Mouse (Mus musculus) midbrain, embryonic 15.5 days (tissue): ENCODE data around the gene Pbx1. TPM values are rescaled to one million over a fixed set of nuclear protein-coding genes. Genes with fewer than 3 reads are reported as not detected.
A peak's percentile ranks its signal among the peaks of the same experiment; 100 is the strongest.

ENCODE experiments used
- ATAC-seq: fragments of 200-750 bp; cut with Nextera tagmentation; replicated peaks from 2 replicates; pipeline ENCODE4 v1.8.0; 2017; ENCODE audit warnings: moderate TSS enrichment
- H3K27ac ChIP-seq: fragments of 300-500 bp; sonication (generic); 2 replicates; pipeline ENCODE4 v1.5.1; 2015; ENCODE audit warnings: mild to moderate bottlenecking, inconsistent platforms
- H3K27me3 ChIP-seq: fragments of 300-500 bp; sonication (generic); replicated peaks from 2 replicates; pipeline ENCODE4 v1.6.1; 2015; ENCODE audit warnings: inconsistent platforms
- H3K36me3 ChIP-seq: fragments of 300-500 bp; sonication (generic); replicated peaks from 2 replicates; pipeline ENCODE4 v1.6.1; 2015; ENCODE audit warnings: inconsistent platforms
- H3K4me1 ChIP-seq: fragments of 300-500 bp; sonication (generic); 2 replicates; pipeline ENCODE4 v1.6.1; 2015; ENCODE audit warnings: inconsistent platforms
- H3K4me2 ChIP-seq: fragments of 300-500 bp; sonication (generic); 2 replicates; pipeline ENCODE4 v1.6.1; 2015; ENCODE audit warnings: inconsistent platforms, mild to moderate bottlenecking, moderate library complexity
- H3K4me3 ChIP-seq: fragments of 300-500 bp; sonication (generic); 2 replicates; pipeline ENCODE4 v1.5.1; 2015; ENCODE audit warnings: mild to moderate bottlenecking, inconsistent platforms
- H3K9ac ChIP-seq: fragments of 300-500 bp; sonication (generic); 2 replicates; pipeline ENCODE4 v1.6.1; 2015; ENCODE audit warnings: mild to moderate bottlenecking, inconsistent platforms
- H3K9me3 ChIP-seq: fragments of 300-500 bp; sonication (generic); 2 replicates; pipeline ENCODE4 v1.6.1; 2016; ENCODE audit warnings: inconsistent platforms
- WGBS: fragments of 180-500 bp; shearing (Covaris S2); methylation state at CpG from one replicate; pipeline ENCODE4 v1.1.7; 2015; ENCODE audit warnings: mixed read lengths; 5-methylcytosine and 5-hydroxymethylcytosine counted together
- polyA plus RNA-seq: library from polyadenylated mRNA; unstranded; fragments of >200 nt; fragmentation: Nextera tagmentation; extraction: Ambion mirVana; gene quantifications from 2 replicates; pipeline ENCODE4 v1.2.1, GENCODE M21; 2015

Gene Pbx1
- polyA plus RNA-seq, 1 experiment from 2014 or later = 83.0 TPM

GRCm38 (mm10) chr1:168418903-168419302 is 13.2 kb downstream of the Pbx1 start:
- Histone ChIP-seq H3K27me3 (no peaks in the 10 kb centered on the region), H3K9ac (no peak overlapping the region), H3K9me3 (no peaks in the 10 kb centered on the region), H3K36me3 (no peaks in the 10 kb centered on the region), H3K4me3 (no peak overlapping the region), H3K27ac (no peak overlapping the region), H3K4me2 (no peak overlapping the region), H3K4me1 (peaks cover 63% of the 10 kb centered on the region)
- 82% methylated on average over 9 of the region's 9 CpGs for WGBS
- ATAC-seq = no peak

- H3K4me3 ChIP-seq = no peak overlapping the region
- H3K4me1 ChIP-seq = peaks cover 51% of the 10 kb centered on the region
- H3K27me3 ChIP-seq = no peaks in the 10 kb centered on the region
- 0 out of 2 replicates have a peak, but pooled peaks have one; percentile 46 for ATAC-seq
- no peaks in the 10 kb centered on the region for H3K9me3 ChIP-seq
- H3K4me2 ChIP-seq = peak overlapping the region; percentile 7; the same call in 1 of the 2 replicates
- no peaks in the 10 kb centered on the region for H3K36me3 ChIP-seq
- peak overlapping the region; percentile 48 for H3K27ac ChIP-seq
- 23% methylated on average over 6 of the region's 6 CpGs for WGBS
- no peak overlapping the region for H3K9ac ChIP-seq
Observed at GRCm38 (mm10) chr1:168417626-168418025, 14.4 kb downstream of the Pbx1 start.

GRCm38 (mm10) chr1:168416729-168417437 is 15.2 kb downstream of the Pbx1 start:
- H3K4me1 ChIP-seq = peaks cover 45% of the 10 kb centered on the region
- H3K36me3 ChIP-seq = no peaks in the 10 kb centered on the region
- peak; percentile 56; the same call in 1 of the 2 replicates for ATAC-seq
- no peaks in the 10 kb centered on the region for H3K27me3 ChIP-seq
- 11% methylated on average over 11 of the region's 11 CpGs for WGBS
- 0 out of 2 replicates have a peak overlapping the region, but pooled peaks have one; percentile 2 for H3K27ac ChIP-seq
- peak overlapping the region; percentile 26; the same call in 1 of the 2 replicates for H3K9ac ChIP-seq
- no peak overlapping the region for H3K4me3 ChIP-seq
- peak overlapping the region; percentile 25 for H3K4me2 ChIP-seq
- no peaks in the 10 kb centered on the region for H3K9me3 ChIP-seq

DNA sequence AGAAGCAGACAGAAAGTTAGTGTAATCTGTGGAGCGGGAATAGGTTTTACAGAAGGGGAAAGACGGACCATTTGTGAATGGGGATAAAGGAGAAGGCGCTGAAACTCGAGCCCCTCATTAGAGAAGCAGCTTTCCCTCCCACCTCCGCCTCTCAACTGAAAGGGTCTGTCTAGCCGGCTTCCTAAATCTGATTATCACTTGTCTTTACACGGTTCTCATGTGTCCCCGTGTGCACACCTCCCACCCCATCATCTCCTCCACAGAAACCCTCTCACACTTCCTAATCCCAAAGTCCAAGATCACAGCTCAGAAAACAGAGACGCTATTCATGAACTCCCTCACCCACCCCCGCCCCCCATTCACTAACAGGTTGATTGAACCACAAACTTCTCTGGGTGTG is 21.5 kb downstream of the Pbx1 start:
- WGBS = 10% methylated on average over 10 of the region's 10 CpGs
- H3K27me3 ChIP-seq = no peaks in the 10 kb centered on the region

DNA sequence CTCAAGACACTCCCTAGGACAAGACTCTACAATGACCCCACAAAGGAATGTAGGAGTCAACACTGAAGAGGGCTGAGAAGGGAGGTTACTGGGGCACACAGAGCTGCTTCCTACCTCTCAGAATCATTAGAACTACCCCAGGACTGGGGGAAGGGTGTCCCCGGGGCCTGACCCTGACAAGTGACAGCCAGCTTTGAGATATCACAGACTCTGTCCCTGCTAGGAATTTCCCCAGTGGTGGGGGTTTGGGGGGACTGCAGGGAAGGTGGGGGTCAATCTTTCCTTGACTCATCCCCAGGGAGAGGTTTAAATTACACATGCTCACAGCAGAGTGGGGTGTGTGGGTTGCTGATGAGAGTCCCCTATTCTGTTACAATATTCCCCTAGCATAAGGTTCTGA is 22.0 kb downstream of the Pbx1 start:
- Histone ChIP-seq H3K4me1 (peaks cover 40% of the 10 kb centered on the region), H3K9ac (no peak overlapping the region), H3K27ac (no peak overlapping the region), H3K9me3 (no peaks in the 10 kb centered on the region), H3K4me3 (no peak overlapping the region), H3K27me3 (no peaks in the 10 kb centered on the region), H3K4me2 (no peak overlapping the region), H3K36me3 (no peaks in the 10 kb centered on the region)
- 13% methylated on average over 1 of the region's 1 CpGs for WGBS
- no peak for ATAC-seq

More for the DNA sequence above, 21.5 kb downstream of the Pbx1 start:
- ATAC-seq = no peak
- Histone ChIP-seq H3K9me3 (no peaks in the 10 kb centered on the region), H3K27ac (no peak overlapping the region), H3K9ac (no peak overlapping the region), H3K4me3 (no peak overlapping the region), H3K4me2 (no peak overlapping the region), H3K36me3 (no peaks in the 10 kb centered on the region), H3K4me1 (peaks cover 46% of the 10 kb centered on the region)

DNA sequence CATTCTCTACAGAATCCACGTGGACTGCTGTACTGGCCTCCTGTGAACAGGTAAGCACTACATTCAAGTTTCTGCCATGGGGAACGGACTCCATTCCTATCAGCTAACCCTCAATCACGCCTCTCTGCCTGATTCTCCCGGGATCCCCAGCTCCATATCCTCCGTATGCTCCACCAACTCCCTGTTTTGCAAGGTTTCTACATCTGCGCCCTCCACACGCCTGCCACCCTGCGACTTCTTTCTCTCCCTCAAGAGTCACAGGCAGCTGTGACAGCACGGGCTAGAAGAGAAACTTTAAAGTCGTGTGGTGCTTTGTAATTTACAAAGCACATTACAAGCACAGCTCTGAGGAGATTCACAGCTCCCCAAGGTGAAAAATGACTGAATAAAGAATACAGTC is 23.3 kb downstream of the Pbx1 start:
- no peak overlapping the region for H3K4me2 ChIP-seq
- no peak for ATAC-seq
- 68% methylated on average over 10 of the region's 10 CpGs for WGBS
- peaks cover 36% of the 10 kb centered on the region for H3K4me1 ChIP-seq
- no peaks in the 10 kb centered on the region for H3K27me3 ChIP-seq
- H3K9ac ChIP-seq = no peak overlapping the region
- H3K36me3 ChIP-seq = no peaks in the 10 kb centered on the region
- H3K9me3 ChIP-seq = no peaks in the 10 kb centered on the region
- no peak overlapping the region for H3K27ac ChIP-seq
- H3K4me3 ChIP-seq = no peak overlapping the region

- H3K4me3 ChIP-seq = no peak overlapping the region
- H3K27ac ChIP-seq = no peak overlapping the region
- no peaks in the 10 kb centered on the region for H3K27me3 ChIP-seq
- no peaks in the 10 kb centered on the region for H3K9me3 ChIP-seq
- H3K36me3 ChIP-seq = no peaks in the 10 kb centered on the region
- no peak overlapping the region for H3K4me2 ChIP-seq
- no peak overlapping the region for H3K9ac ChIP-seq
- ATAC-seq = no peak
- 89% methylated on average over 7 of the region's 7 CpGs for WGBS
- H3K4me1 ChIP-seq = peaks cover 42% of the 10 kb centered on the region
Observed at GRCm38 (mm10) chr1:168407958-168408357, 24.1 kb downstream of the Pbx1 start.

DNA sequence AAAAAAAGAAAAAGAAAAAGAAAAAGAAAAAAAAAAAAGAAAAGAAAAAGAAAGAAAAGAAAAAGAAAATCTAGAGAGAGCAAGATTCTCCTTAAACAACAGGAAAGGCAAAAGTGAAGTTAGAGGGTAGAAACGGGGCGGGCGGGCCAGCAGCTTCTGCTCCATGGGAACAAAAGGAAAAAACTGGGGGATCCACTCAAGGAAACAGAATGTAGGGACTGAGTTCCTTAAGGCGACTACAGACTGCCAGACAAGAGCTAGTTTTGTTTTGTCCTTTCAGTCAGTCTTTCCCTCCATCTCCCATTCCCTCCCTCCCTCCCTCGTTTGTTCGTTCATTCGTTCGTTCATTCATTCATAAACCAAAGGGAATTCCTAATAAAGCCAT is 25.8 kb downstream of the Pbx1 start:
- no peaks in the 10 kb centered on the region for H3K27me3 ChIP-seq
- ATAC-seq = no peak
- H3K4me1 ChIP-seq = peaks cover 43% of the 10 kb centered on the region
- no peak overlapping the region for H3K4me2 ChIP-seq
- H3K9ac ChIP-seq = no peak overlapping the region
- H3K27ac ChIP-seq = no peak overlapping the region
- no peaks in the 10 kb centered on the region for H3K36me3 ChIP-seq
- H3K4me3 ChIP-seq = no peak overlapping the region
- WGBS = 20% methylated on average over 8 of the region's 8 CpGs
- H3K9me3 ChIP-seq = no peaks in the 10 kb centered on the region

- peaks cover 38% of the 10 kb centered on the region for H3K4me1 ChIP-seq
- H3K4me2 ChIP-seq = no peak overlapping the region
- no peaks in the 10 kb centered on the region for H3K27me3 ChIP-seq
- no peak overlapping the region for H3K27ac ChIP-seq
- H3K9me3 ChIP-seq = no peaks in the 10 kb centered on the region
- no peak overlapping the region for H3K9ac ChIP-seq
- H3K36me3 ChIP-seq = no peaks in the 10 kb centered on the region
- WGBS = 33% methylated on average over 10 of the region's 12 CpGs
- no peak overlapping the region for H3K4me3 ChIP-seq
- no peak for ATAC-seq
Observed at GRCm38 (mm10) chr1:168405645-168406290, 26.3 kb downstream of the Pbx1 start.

- no peak for ATAC-seq
- H3K27me3 ChIP-seq = no peaks in the 10 kb centered on the region
- H3K9me3 ChIP-seq = no peaks in the 10 kb centered on the region
- 77% methylated on average over 2 of the region's 2 CpGs for WGBS
- no peak overlapping the region for H3K4me2 ChIP-seq
- no peak overlapping the region for H3K27ac ChIP-seq
- no peak overlapping the region for H3K4me3 ChIP-seq
- no peak overlapping the region for H3K9ac ChIP-seq
- H3K36me3 ChIP-seq = no peaks in the 10 kb centered on the region
- H3K4me1 ChIP-seq = peaks cover 17% of the 10 kb centered on the region
Observed at GRCm38 (mm10) chr1:168403529-168403928, 28.5 kb downstream of the Pbx1 start.

GRCm38 (mm10) chr1:168402683-168403082 is 29.4 kb downstream of the Pbx1 start:
- peak; percentile 27; the same call in 1 of the 2 replicates for ATAC-seq
- 57% methylated on average over 7 of the region's 7 CpGs for WGBS
- no peak overlapping the region for H3K27ac ChIP-seq

DNA sequence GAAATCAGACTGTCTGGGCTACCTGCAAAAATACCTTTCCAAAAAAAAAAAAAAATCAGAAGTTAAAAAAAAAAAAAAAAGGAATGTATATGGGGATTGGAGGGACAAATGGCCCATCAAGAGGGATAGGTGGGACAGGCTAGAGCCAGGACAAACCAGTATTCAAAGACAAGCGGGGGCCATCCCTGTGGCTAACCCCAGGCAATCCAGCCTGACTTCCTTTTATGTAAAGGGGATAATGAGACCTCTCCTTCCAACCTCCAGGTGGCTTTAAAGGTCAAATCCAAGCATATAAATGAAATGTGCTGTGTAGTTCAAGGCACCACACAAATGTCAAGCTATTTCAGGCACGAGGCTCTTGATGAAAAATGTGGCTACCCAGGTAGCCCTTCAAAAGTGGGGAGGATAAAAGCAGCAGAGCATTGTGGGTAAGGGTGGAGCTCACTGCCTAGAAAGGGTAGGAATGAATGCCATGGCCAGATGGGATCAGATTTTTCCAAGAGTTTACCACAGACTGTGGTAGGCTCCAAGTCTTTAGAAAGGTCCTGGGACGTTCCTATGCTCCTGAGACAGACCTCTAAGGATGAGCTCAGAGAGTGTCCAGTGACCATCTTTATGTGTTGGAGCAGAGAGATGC is 36.4 kb downstream of the Pbx1 start:
- H3K9ac ChIP-seq = no peak overlapping the region
- H3K27ac ChIP-seq = no peak overlapping the region
- no peak overlapping the region for H3K4me2 ChIP-seq
- no peaks in the 10 kb centered on the region for H3K9me3 ChIP-seq
- no peaks in the 10 kb centered on the region for H3K27me3 ChIP-seq
- H3K36me3 ChIP-seq = no peaks in the 10 kb centered on the region
- no peak for ATAC-seq
- WGBS = 69% methylated on average over 3 of the region's 3 CpGs
- H3K4me1 ChIP-seq = peaks cover 41% of the 10 kb centered on the region
- H3K4me3 ChIP-seq = no peak overlapping the region

More at GRCm38 (mm10) chr1:168402683-168403082, 29.4 kb downstream of the Pbx1 start:
- no peak overlapping the region for H3K9ac ChIP-seq
- H3K9me3 ChIP-seq = no peaks in the 10 kb centered on the region
- peaks cover 14% of the 10 kb centered on the region for H3K4me1 ChIP-seq
- H3K4me3 ChIP-seq = no peak overlapping the region
- no peaks in the 10 kb centered on the region for H3K36me3 ChIP-seq
- no peaks in the 10 kb centered on the region for H3K27me3 ChIP-seq
- H3K4me2 ChIP-seq = no peak overlapping the region
